Mouse (Mus musculus): ENCODE measurements around the gene Rbfox1. TPM values are rescaled to one million over a fixed set of nuclear protein-coding genes. Genes with fewer than 3 reads are reported as not detected.

Gene Rbfox1
- polyA plus RNA-seq, 1 experiment: 0.14 TPM

GRCm38 (mm10) chr16:7145505-7145904, 1260.3 kb downstream of the Rbfox1 start:
- DNase-seq (ENCODE audit: low spot score): no peak

- DNase-seq (ENCODE audit: low spot score): no peak
Observed at GRCm38 (mm10) chr16:7146454-7146853, 1261.3 kb downstream of the Rbfox1 start.

GRCm38 (mm10) chr16:7147884-7148283, 1262.7 kb downstream of the Rbfox1 start:
- DNase-seq (ENCODE audit: low spot score): no peak

- DNase-seq (ENCODE audit: low spot score): no peak
Observed at GRCm38 (mm10) chr16:7149106-7149899, 1264.1 kb downstream of the Rbfox1 start.

GRCm38 (mm10) chr16:7150201-7150791, 1265.1 kb downstream of the Rbfox1 start:
- no peak for DNase-seq (ENCODE audit: low spot score)

GRCm38 (mm10) chr16:7152401-7152800, 1267.2 kb downstream of the Rbfox1 start:
- no peak for DNase-seq (ENCODE audit: low spot score)

- no peak for DNase-seq (ENCODE audit: low spot score)
Observed at GRCm38 (mm10) chr16:7154671-7155070, 1269.5 kb downstream of the Rbfox1 start.

- no peak for DNase-seq (ENCODE audit: low spot score)
Observed at GRCm38 (mm10) chr16:7158856-7159826, 1274.0 kb downstream of the Rbfox1 start.

- DNase-seq (ENCODE audit: low spot score): no peak
Observed at GRCm38 (mm10) chr16:7159827-7160217, 1274.7 kb downstream of the Rbfox1 start.

- DNase-seq (ENCODE audit: low spot score): no peak
Observed at GRCm38 (mm10) chr16:7162168-7162567, 1277.0 kb downstream of the Rbfox1 start.

- DNase-seq (ENCODE audit: low spot score): no peak
Observed at GRCm38 (mm10) chr16:7163688-7164087, 1278.5 kb downstream of the Rbfox1 start.

- no peak for DNase-seq (ENCODE audit: low spot score)
Observed at GRCm38 (mm10) chr16:7164153-7164737, 1279.1 kb downstream of the Rbfox1 start.

- no peak for DNase-seq (ENCODE audit: low spot score)
Observed at GRCm38 (mm10) chr16:7175960-7176359, 1290.8 kb downstream of the Rbfox1 start.

- no peak for DNase-seq (ENCODE audit: low spot score)
Observed at GRCm38 (mm10) chr16:7187788-7188187, 1302.6 kb downstream of the Rbfox1 start.

- no peak for DNase-seq (ENCODE audit: low spot score)
Observed at GRCm38 (mm10) chr16:7193535-7193934, 1308.4 kb downstream of the Rbfox1 start.

GRCm38 (mm10) chr16:7197953-7198352, 1312.8 kb downstream of the Rbfox1 start:
- DNase-seq (ENCODE audit: low spot score): no peak

GRCm38 (mm10) chr16:7200239-7200638, 1315.1 kb downstream of the Rbfox1 start:
- DNase-seq (ENCODE audit: low spot score): no peak

GRCm38 (mm10) chr16:7201816-7202215, 1316.7 kb downstream of the Rbfox1 start:
- DNase-seq (ENCODE audit: low spot score): no peak

- no peak for DNase-seq (ENCODE audit: low spot score)
Observed at GRCm38 (mm10) chr16:7206116-7206900, 1321.2 kb downstream of the Rbfox1 start.

GRCm38 (mm10) chr16:7207599-7207998, 1322.4 kb downstream of the Rbfox1 start:
- no peak for DNase-seq (ENCODE audit: low spot score)

GRCm38 (mm10) chr16:7212756-7213155, 1327.6 kb downstream of the Rbfox1 start:
- no peak for DNase-seq (ENCODE audit: low spot score)

Measured in urinary bladder, adult 2 months (tissue).